Mouse (Mus musculus): ENCODE measurements around the gene Fstl3.

DNA sequence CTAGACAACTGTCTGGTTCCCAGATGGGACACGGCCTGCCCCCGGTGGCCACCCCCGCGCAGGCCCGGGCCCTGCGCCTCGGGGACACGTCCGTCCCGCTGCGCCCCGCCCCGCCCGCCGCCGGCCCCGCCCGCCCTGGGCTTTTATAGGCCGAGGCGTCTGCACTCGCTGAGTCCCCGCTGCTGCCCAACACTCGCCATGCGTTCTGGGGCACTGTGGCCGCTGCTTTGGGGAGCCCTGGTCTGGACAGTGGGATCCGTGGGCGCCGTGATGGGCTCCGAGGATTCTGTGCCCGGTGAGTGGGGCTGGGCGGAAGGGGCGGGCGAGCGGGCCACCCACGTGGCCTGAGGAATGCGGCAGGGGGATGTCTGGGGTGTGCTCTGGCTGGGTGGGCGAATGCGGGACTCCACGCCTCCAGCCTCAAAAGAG is at the start of gene Fstl3:
- TF ChIP-seq CTCF (conservative IDR thresholded peaks at IDR 0.05; ENCODE audit: low read length) = no peak
- TF ChIP-seq NANOG (IDR thresholded peaks at IDR 0.05; ENCODE audit: borderline replicate concordance, low read length) = no peak
